Mouse (Mus musculus) macrophage (primary cell): ENCODE measurements at regions not wholly inside any gene's neighbourhood (a gene's known extent, or its start where the extent isn't known, plus 50 kb on each side); places are given as distances from the start of the nearest gene placed in this dataset.

Experiments used
- H3K27ac ChIP-seq: fragments of 350-480 bp; formaldehyde crosslinking; 2 replicates; pipeline ENCODE4 v1.9.0; 2021
- H3K36me3 ChIP-seq: fragments of 350-480 bp; formaldehyde crosslinking; 2 replicates; pipeline ENCODE4 v1.9.0; 2021; ENCODE audit errors: inconsistent target
- H3K4me3 ChIP-seq: fragments of 350-480 bp; formaldehyde crosslinking; 2 replicates; pipeline ENCODE4 v1.9.0; 2021; ENCODE audit errors: inconsistent target
- H3K79me2 ChIP-seq: fragments of 350-480 bp; formaldehyde crosslinking; 2 replicates; pipeline ENCODE4 v1.9.0; 2021; ENCODE audit errors: inconsistent target
- WGBS: methylation state at CpG from one replicate; pipeline ENCODE4 v1.1.7; 2026; ENCODE audit warnings: inconsistent platforms; ENCODE audit not compliant: missing documents; 5-methylcytosine and 5-hydroxymethylcytosine counted together

- Histone ChIP-seq H3K79me2 (no peaks in the 10 kb centered on the region), H3K4me3 (no peak overlapping the region), H3K27ac (no peak overlapping the region), H3K36me3 (no peaks in the 10 kb centered on the region)
- WGBS: 97% methylated on average over 3 of the region's 3 CpGs
Observed at GRCm38 (mm10) chr2:173468136-173468535, 54.2 kb upstream of the 1700021F07Rik start.

GRCm38 (mm10) chr2:173469756-173470155, 52.6 kb upstream of the 1700021F07Rik start:
- Histone ChIP-seq H3K27ac (no peak overlapping the region), H3K4me3 (no peak overlapping the region)
- WGBS: 3% methylated on average over 7 of the region's 7 CpGs

More at GRCm38 (mm10) chr2:173469756-173470155, 52.6 kb upstream of the 1700021F07Rik start:
- Histone ChIP-seq H3K36me3 (no peaks in the 10 kb centered on the region), H3K79me2 (no peaks in the 10 kb centered on the region)
